Mouse (Mus musculus): ENCODE data around the gene Bank1.

Gene Bank1

GRCm38 (mm10) chr3:136007081-136007828, 318.6 kb downstream of the Bank1 start:
- no peak for DNase-seq (ENCODE audit: low read depth, low spot score)

All from 3T3-L1 (cell line).